Mouse (Mus musculus): ENCODE measurements at regions not wholly inside any gene's neighbourhood (a gene's known extent, or its start where the extent isn't known, plus 50 kb on each side); places are given as distances from the start of the nearest gene placed in this dataset.

- Histone ChIP-seq H3K4me1 (ENCODE audit: control insufficient read depth, insufficient read depth, low read length) (no peaks in the 10 kb centered on the region), H3K4me3 (ENCODE audit: insufficient read depth, low read depth, low read length) (no peak overlapping the region), H3K27me3 (replicated peaks; ENCODE audit: control insufficient read depth, insufficient read depth, low read length) (no peaks in the 10 kb centered on the region), H3K27ac (ENCODE audit: insufficient read depth, low read depth, low read length) (no peak overlapping the region), H3K36me3 (ENCODE audit: control insufficient read depth, insufficient read depth, low read length) (no peaks in the 10 kb centered on the region)
- no peak for TF ChIP-seq CTCF (conservative IDR thresholded peaks at IDR 0.05; ENCODE audit: insufficient read depth, insufficient read length, low read depth, low read length)
- no peak for TF ChIP-seq POLR2A (IDR thresholded peaks at IDR 0.05; ENCODE audit: low read depth, low read length)
- DNase-seq, result no peak
- 60% methylated on average over 3 of the region's 3 CpGs for WGBS
Observed at GRCm38 (mm10) chr15:6218087-6218486, 81.5 kb upstream of the Dab2 start.

- no peak for TF ChIP-seq CTCF (conservative IDR thresholded peaks at IDR 0.05; ENCODE audit: insufficient read depth, insufficient read length, low read depth, low read length)
- no peak for TF ChIP-seq POLR2A (IDR thresholded peaks at IDR 0.05; ENCODE audit: low read depth, low read length)
- Histone ChIP-seq H3K27me3 (replicated peaks; ENCODE audit: control insufficient read depth, insufficient read depth, low read length) (no peaks in the 10 kb centered on the region), H3K36me3 (ENCODE audit: control insufficient read depth, insufficient read depth, low read length) (no peaks in the 10 kb centered on the region), H3K4me3 (ENCODE audit: insufficient read depth, low read depth, low read length) (no peak overlapping the region), H3K4me1 (ENCODE audit: control insufficient read depth, insufficient read depth, low read length) (no peaks in the 10 kb centered on the region), H3K27ac (ENCODE audit: insufficient read depth, low read depth, low read length) (no peak overlapping the region)
- DNase-seq, result no peak
- WGBS, result 74% methylated on average over 1 of the region's 1 CpGs
Observed at GRCm38 (mm10) chr15:6225227-6225626, 74.4 kb upstream of the Dab2 start.

GRCm38 (mm10) chr15:6230618-6231017 is 69.0 kb upstream of the Dab2 start:
- TF ChIP-seq CTCF (conservative IDR thresholded peaks at IDR 0.05; ENCODE audit: insufficient read depth, insufficient read length, low read depth, low read length) (no peak), POLR2A (IDR thresholded peaks at IDR 0.05; ENCODE audit: low read depth, low read length) (no peak)
- no peaks in the 10 kb centered on the region for H3K4me1 ChIP-seq (ENCODE audit: control insufficient read depth, insufficient read depth, low read length)
- no peaks in the 10 kb centered on the region for H3K27me3 ChIP-seq (replicated peaks; ENCODE audit: control insufficient read depth, insufficient read depth, low read length)
- no peaks in the 10 kb centered on the region for H3K36me3 ChIP-seq (ENCODE audit: control insufficient read depth, insufficient read depth, low read length)
- no peak for DNase-seq
- H3K27ac ChIP-seq (ENCODE audit: insufficient read depth, low read depth, low read length), result no peak overlapping the region
- H3K4me3 ChIP-seq (ENCODE audit: insufficient read depth, low read depth, low read length), result no peak overlapping the region
- 79% methylated on average over 7 of the region's 7 CpGs for WGBS

GRCm38 (mm10) chr15:6231308-6232103 is 68.1 kb upstream of the Dab2 start:
- Histone ChIP-seq H3K27me3 (replicated peaks; ENCODE audit: control insufficient read depth, insufficient read depth, low read length) (no peaks in the 10 kb centered on the region), H3K36me3 (ENCODE audit: control insufficient read depth, insufficient read depth, low read length) (no peaks in the 10 kb centered on the region), H3K4me1 (ENCODE audit: control insufficient read depth, insufficient read depth, low read length) (no peaks in the 10 kb centered on the region), H3K4me3 (ENCODE audit: insufficient read depth, low read depth, low read length) (no peak overlapping the region), H3K27ac (ENCODE audit: insufficient read depth, low read depth, low read length) (no peak overlapping the region)
- 50% methylated on average over 12 of the region's 12 CpGs for WGBS
- TF ChIP-seq CTCF (conservative IDR thresholded peaks at IDR 0.05; ENCODE audit: insufficient read depth, insufficient read length, low read depth, low read length), result no peak
- TF ChIP-seq POLR2A (IDR thresholded peaks at IDR 0.05; ENCODE audit: low read depth, low read length), result no peak
- DNase-seq, result peak; percentile 38

GRCm38 (mm10) chr15:6233621-6234020 is 66.0 kb upstream of the Dab2 start:
- Histone ChIP-seq H3K4me3 (ENCODE audit: insufficient read depth, low read depth, low read length) (no peak overlapping the region), H3K36me3 (ENCODE audit: control insufficient read depth, insufficient read depth, low read length) (no peaks in the 10 kb centered on the region), H3K4me1 (ENCODE audit: control insufficient read depth, insufficient read depth, low read length) (peaks cover 8% of the 10 kb centered on the region; the same call in 1 of the 2 replicates), H3K27me3 (replicated peaks; ENCODE audit: control insufficient read depth, insufficient read depth, low read length) (no peaks in the 10 kb centered on the region), H3K27ac (ENCODE audit: insufficient read depth, low read depth, low read length) (no peak overlapping the region)
- 48% methylated on average over 3 of the region's 3 CpGs for WGBS
- DNase-seq, result no peak
- TF ChIP-seq POLR2A (IDR thresholded peaks at IDR 0.05; ENCODE audit: low read depth, low read length), result no peak

- Histone ChIP-seq H3K27me3 (replicated peaks; ENCODE audit: control insufficient read depth, insufficient read depth, low read length) (no peaks in the 10 kb centered on the region), H3K27ac (ENCODE audit: insufficient read depth, low read depth, low read length) (no peak overlapping the region), H3K36me3 (ENCODE audit: control insufficient read depth, insufficient read depth, low read length) (no peaks in the 10 kb centered on the region), H3K4me3 (ENCODE audit: insufficient read depth, low read depth, low read length) (no peak overlapping the region), H3K4me1 (ENCODE audit: control insufficient read depth, insufficient read depth, low read length) (peaks cover 8% of the 10 kb centered on the region; the same call in 1 of the 2 replicates)
- WGBS, result 91% methylated on average over 8 of the region's 8 CpGs
- DNase-seq, result no peak
- TF ChIP-seq CTCF (conservative IDR thresholded peaks at IDR 0.05; ENCODE audit: insufficient read depth, insufficient read length, low read depth, low read length), result no peak
- no peak for TF ChIP-seq POLR2A (IDR thresholded peaks at IDR 0.05; ENCODE audit: low read depth, low read length)
Observed at GRCm38 (mm10) chr15:6236583-6236982, 63.0 kb upstream of the Dab2 start.

- TF ChIP-seq CTCF (conservative IDR thresholded peaks at IDR 0.05; ENCODE audit: insufficient read depth, insufficient read length, low read depth, low read length) (no peak), POLR2A (IDR thresholded peaks at IDR 0.05; ENCODE audit: low read depth, low read length) (no peak)
- no peaks in the 10 kb centered on the region for H3K36me3 ChIP-seq (ENCODE audit: control insufficient read depth, insufficient read depth, low read length)
- H3K4me1 ChIP-seq (ENCODE audit: control insufficient read depth, insufficient read depth, low read length), result peaks cover 13% of the 10 kb centered on the region; the same call in 1 of the 2 replicates
- no peak overlapping the region; the same call in 1 of the 2 replicates for H3K27ac ChIP-seq (ENCODE audit: insufficient read depth, low read depth, low read length)
- H3K4me3 ChIP-seq (ENCODE audit: insufficient read depth, low read depth, low read length), result no peak overlapping the region
- WGBS, result 43% methylated on average over 8 of the region's 8 CpGs
- no peaks in the 10 kb centered on the region for H3K27me3 ChIP-seq (replicated peaks; ENCODE audit: control insufficient read depth, insufficient read depth, low read length)
- no peak for DNase-seq
Observed at GRCm38 (mm10) chr15:6237726-6238125, 61.9 kb upstream of the Dab2 start.

All from kidney, adult 2 months (tissue).